Mouse (Mus musculus) cerebral cortex, adult 2 months (tissue): ENCODE results near the gene Stap1.

Experiments used
- WGBS: fragments of 180-500 bp; shearing (Covaris S2); methylation state at CpG from one replicate; pipeline ENCODE4 v1.1.7; 2018; 5-methylcytosine and 5-hydroxymethylcytosine counted together

The Stap1 gene

DNA sequence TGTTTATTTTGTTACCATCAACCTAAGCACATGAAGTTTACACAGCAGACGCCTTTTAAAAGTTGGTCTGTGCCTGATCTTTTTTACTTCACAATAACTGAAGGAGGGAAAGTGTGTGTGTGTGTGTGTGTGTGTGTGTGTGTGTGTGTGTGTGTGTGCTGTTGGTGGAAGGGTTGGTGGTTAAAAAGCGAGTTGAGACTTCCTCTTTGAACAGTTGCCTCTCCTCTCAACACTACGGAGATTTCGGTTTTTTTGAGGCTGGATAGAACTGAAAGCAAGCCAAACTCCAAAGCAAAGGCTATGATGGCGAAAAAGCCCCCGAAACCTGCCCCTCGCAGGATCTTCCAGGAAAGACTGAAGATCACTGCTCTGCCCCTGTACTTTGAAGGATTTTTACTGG is at the start of gene Stap1:
TSS of gene Stap1 (plus strand) at position 209 of the 400 bp plus-strand sequence.
- WGBS: 64% methylated on average over 7 of the region's 7 CpGs

DNA sequence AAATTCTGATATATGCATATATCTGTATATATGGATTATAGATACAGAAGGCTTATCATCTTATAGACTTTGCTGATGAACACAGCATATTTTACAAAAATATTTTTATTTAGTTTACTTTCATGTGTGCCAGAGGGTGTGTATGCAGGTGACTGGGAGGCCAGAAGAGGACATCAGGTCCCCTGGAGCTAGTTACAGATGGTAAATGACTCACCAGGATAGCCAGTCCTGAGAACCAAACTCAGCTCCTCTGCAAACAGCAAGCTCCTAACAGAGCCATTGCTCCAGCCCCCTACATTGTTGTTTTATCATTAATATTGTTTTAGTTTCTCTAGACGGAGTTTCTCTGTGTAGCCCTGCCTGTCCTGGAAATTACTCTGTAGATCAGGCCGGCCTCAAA is 41.7 kb upstream of the Stap1 start:
- 85% methylated on average over 2 of the region's 2 CpGs for WGBS

DNA sequence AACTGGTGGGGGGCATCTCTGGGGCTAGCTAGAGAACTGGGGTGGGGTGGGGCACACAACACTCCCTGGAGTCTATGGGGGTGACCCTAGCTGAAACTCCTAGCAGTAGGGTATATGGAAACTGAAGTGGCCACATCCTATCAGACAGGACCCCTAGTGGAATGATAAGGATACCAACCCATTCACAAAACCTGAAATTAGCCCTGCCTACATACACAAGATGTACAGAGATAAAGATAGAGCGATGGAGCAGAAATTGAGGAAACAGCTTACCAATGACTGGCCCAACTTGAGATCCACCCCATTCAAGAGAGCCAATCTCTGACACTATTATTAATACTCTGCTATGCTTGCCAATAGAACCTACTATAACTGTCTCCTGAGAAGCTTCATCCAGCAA is 8.0 kb upstream of the Stap1 start:
- 82% methylated on average over 1 of the region's 1 CpGs for WGBS

DNA sequence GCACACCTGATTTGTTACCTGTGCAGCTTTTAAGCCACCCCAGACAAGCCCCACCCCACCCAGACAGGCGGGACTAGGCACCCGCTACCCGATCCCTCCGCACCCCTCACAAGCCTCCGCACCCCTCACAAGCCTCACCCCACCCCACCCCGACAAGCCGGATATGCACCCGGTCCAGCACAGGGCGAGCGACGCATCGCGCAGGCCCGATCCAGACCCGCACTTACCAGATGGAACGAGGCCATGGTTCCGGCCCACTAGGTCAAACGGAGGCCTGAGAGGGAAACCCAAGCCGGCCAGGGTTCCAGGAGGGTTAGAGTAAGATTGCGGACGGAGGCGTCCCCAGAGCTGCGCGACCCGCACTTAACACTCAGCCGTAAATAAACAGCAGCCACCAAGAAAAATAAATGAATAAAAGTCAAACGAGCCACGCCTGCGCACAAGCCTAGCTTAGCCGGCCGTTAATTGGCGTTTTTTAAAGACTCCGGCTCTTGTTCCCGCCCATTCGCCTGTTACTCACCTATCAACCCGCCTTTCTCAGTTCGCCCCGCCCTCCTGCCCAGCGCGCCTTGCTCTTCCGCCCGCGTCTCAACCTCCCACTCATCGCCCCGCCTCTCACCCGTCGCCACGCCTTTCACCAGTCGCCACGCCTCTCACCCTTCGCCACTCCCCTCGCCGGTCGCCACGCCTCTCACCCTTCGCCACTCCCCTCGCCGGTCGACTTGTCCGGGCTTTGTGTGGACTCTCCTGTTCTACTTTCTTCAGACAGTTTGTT is 6.3 kb upstream of the Stap1 start, which contains the start of gene Cenpc1:
TSS of gene Cenpc1 (minus strand) at position 483 of the 775 bp plus-strand sequence.
- under 1% methylated on average over 58 of the region's 60 CpGs for WGBS

DNA sequence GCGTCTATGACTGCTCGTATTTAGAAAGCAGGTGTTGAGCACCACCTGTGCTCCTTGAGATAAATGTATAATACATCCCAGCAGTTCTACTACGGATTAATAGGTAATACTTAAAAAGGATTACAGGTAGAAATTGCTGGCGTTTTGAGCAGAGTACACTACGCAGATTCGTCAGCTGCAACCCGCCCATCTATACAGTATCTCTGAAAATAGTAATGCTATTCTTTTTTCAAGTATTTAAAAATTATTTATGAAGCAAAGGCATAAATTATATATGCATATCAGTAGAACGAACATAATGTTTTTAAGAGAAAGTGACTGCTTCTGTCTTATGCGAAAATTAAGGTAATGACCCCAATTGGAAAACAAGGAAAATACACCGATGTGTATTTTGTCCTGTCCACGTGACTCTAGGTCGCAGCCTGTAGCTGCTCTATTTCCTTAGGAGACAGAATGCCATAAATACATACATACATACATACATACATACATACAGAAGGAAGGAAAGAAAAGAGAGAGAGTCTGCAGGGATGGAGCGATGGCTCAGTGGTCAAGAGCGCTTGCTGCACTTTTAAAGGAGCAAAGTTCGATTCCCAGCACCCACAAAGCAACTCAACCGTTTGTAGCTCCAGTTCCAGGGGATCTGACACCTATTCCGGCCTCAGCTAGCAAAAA is 5.5 kb upstream of the Stap1 start:
- WGBS: under 1% methylated on average over 17 of the region's 17 CpGs

DNA sequence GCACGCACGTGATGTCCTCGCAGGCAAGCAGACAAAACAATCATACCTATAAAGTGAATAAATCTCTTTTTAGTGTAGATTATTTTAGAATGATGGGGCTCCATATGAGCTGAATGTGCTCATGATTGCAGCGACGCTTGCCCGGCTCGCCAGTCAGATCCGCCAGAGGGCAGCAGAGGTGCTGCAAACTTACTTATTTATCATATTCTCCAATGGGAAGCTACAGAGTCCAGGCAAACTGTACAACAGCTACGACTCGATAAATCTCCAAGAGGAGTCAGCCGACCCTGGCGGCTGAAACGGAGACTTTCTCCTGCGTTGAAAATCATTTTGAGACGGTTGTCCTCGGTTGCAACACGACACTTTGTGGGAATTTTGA is 5.0 kb upstream of the Stap1 start:
- WGBS: 1% methylated on average over 17 of the region's 17 CpGs

DNA sequence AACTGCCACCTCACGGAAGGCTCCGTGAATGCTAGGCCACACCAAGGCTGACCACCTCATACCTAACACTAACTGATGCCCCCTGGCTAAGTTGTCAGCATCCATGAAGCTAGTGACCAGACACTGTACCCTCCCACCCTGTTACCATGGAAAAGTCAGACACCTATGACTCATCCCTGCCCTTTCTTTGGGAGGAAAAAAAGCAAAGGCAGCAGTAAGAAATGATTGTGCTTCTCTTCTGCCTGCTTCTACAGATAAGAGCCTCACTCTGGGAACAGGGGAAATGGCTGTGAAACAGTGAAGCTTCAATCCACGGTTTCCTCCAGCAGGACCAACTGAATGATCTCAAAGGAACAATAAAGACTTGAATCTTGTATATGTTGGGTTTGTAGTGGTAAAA is 3.1 kb upstream of the Stap1 start:
- WGBS: 74% methylated on average over 3 of the region's 3 CpGs

DNA sequence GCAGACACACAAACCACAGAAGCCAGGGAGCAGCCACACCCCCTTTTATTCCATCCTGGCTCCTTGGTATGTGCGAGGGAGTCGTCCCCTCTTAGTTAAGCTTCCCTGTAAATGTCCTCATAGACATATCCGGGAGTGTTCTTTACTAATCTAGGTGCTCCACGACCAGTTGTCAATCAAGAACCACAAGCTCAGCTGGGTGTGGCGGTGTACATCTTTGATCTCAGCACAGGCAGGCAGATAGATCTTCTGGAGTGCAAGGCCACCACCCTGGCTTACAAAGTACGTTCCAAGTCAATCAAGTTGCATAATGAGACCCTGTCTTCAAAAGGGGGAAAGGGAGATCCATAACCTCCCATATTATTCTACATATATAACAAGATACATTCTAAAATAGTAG is 2.4 kb upstream of the Stap1 start:
- WGBS: 87% methylated on average over 6 of the region's 6 CpGs

DNA sequence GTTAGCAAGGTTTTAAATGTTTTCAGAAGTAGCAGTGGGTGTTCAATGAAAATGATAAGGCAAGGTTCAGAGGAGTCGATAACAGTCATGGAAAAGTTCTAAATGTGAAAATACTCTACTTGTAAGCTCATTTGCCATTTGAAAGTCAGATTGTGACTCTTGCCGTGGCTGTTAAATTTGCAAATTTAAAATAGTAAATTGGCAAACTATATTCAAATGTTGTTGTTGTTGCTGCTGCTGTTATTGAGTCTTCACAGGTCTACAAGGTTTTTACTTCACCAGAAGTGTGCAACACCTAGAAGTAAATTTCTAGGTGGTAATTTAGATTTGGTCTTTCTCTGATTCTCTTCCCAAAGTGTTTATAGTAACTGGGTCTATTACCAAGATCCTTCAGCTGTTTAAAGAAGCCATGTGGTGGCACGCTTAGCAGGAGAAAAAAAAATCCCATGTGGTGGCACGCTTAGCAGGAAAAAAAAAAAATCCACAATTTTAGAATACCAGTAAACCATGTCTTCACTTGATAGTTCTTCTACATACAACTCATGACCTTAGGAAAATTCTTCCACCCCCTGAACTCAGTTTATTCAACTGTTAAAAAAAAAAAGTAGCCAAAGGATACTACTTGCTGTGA is 1.3 kb downstream of the Stap1 start:
- 58% methylated on average over 4 of the region's 4 CpGs for WGBS

DNA sequence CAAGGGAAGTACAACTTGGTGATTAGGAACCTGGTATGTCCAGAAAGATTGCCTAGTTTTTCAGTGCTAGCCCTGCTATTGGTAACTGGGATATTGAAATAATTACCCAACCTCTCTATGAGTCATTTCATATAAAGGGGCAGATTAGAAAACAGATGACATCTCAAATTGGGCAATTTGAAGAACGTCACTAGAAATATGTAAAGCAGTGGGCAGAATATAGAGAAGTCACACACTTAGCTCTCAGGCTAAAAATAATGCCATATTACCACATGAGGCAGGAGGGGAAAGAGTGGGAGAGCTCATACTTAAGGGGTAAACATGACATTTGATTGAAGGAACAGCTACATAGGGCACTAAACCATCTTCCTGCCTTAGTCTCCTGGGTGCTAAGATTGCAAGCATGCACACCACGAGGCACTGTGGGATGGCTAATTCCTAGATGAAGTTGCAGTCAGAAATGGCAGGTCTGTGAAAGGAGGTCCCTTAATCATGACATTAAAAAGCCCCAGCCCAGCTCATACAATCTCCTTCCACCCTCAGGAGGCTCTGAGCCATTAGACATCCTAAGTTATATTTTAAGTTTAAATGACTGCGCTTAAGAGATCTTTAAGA is 7.3 kb downstream of the Stap1 start:
- 69% methylated on average over 3 of the region's 3 CpGs for WGBS

DNA sequence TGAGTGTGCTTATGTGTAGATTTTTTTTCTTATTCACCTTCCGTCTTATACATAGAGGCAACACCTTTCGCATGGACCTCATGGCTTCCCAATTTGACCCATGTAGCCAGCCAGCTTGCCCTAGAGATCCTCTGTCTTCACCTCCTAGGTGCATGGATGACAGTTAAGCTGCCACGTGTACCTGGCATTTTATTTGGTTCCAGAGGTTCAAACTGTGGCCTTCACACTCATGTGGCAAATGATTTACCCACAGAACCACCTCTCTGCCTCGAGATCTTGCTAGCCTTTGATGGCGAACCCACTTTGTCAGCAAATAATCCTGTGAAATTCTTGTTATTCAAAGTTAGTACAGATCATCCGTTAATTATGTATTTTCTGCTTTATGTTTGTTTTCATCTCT is 12.4 kb downstream of the Stap1 start:
- WGBS: 90% methylated on average over 6 of the region's 6 CpGs

DNA sequence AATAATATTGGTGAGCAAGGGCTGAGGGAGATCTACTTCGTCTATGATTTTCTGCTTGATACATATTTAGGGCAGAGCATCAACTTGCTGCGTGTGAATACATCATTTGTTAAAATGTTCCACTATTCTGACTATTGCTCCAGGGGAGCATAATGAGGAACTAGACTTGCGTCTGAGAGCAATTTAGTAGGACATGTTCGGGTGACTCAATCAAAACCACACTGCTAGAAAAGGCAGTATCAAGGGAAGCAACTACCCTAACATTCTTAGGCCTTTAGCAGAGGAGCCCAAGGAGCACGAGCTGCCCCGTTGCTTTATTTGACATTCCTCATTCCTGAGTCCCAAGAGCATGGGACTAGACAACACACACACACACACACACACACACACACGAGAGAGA is 13.4 kb downstream of the Stap1 start:
- 84% methylated on average over 7 of the region's 7 CpGs for WGBS

DNA sequence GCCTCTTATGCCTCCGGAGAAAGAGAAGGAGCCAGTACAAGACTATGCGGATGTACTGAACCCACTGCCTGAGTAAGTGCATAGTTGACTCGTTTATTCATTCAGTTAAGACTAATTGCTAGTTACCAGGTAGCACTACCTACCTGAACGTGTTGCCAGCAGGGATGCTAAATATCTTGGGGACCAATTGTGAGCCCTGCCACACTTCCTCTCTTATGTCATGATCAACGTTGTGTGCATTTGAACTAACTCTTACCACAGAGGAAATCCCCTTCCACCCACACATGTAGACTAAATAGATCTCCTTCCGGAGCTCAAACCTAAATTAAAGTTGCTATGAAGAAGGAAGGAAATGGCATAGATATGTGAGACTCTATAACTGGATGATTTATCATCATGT is 15.2 kb downstream of the Stap1 start:
- 68% methylated on average over 6 of the region's 6 CpGs for WGBS

DNA sequence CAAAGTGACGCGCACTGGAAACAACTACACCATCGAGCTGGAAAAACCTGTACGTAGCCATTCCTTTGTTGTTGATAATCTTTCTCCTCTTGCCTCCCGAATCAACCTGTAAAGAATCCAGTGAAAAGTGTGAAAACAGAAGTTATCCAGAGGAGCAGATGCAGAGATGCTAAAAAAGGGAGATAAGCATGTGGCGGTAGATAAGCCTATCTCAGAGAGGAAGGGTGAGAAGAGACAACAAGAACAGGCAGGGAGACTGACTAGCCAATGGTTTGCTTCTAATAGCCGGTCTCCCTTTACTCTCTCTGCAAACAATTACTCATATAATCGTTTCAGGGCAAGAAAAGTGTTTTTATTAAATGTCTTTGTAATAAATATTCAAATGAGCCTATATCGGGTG is 23.2 kb downstream of the Stap1 start:
- WGBS: 85% methylated on average over 9 of the region's 9 CpGs

DNA sequence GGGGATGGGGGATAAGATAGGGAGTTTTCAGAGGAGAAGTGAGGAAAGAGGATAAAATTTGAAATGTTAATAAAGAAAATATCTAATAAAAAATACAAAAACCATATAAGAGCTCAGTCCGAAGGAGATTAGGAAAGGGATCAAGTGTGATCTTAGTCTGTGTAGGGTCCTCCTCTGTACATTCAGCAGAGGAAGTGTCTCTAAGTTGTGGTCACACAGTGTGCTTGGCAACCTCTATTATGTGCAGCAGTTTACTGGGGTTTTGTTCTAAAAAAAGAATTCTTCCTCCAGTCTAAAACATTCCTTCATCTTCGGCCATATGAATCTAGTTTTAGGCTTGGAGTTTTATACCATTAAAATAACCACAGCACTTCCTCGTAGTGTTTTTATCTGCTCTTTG is 27.4 kb downstream of the Stap1 start:
- WGBS: 58% methylated on average over 3 of the region's 3 CpGs

DNA sequence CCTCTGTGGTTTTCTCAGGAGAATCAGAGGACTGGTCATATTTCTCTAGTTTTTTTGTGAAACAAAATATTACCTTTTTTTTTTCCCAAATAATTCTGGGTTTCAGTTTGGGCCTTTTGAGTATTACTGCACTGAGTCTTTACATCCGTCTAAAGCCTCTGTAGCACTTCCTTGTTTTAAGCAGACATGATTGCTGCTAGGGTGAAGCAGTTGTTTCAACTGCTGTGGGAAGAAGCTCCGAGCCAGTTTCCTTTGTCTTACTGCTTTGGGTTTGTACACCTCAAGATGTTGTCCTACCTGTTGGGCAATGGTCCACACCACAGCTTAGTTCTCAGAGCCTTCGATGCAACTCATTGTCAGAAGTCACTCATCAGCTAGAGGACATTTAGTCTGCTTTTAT is 29.1 kb downstream of the Stap1 start:
- 84% methylated on average over 3 of the region's 3 CpGs for WGBS

DNA sequence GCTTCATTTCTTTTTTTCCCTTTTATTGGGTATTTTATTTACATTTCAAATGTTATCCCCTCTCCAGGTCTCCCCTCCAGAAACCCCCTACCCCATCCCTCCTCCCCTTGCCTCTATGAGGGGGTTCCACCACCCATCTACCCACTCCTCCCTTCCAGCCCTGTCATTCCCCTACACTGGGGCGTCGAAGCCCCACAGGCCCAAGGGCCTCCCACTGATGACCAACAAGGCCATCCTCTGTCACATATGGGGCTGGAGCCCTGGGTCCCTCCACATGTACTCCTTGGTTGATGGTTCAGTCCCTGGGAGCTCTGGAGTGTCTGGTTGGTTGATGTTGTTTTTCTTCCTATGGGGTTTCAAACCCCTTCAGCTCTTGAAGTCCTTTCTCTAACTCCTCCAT is 30.6 kb downstream of the Stap1 start:
- WGBS: 96% methylated on average over 2 of the region's 2 CpGs

DNA sequence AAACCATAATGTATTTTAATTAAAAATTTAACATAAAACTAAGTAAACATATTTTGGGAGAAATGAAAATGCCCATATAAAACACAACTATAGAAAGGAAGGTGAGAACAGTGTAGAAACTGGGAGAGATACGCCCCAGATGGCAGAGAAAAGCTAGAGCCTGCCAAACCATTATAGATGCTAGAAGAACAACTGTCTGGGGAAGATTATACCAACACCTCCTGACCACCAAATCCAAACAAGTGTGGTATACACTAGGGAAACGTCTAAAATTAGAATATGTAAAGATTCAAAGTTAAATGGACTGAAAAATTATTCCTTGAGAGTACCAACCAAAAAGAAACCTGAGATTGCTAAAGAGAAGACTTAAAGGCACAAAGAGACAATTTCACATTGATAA is 35.1 kb downstream of the Stap1 start:
- WGBS: 45% methylated on average over 2 of the region's 2 CpGs

DNA sequence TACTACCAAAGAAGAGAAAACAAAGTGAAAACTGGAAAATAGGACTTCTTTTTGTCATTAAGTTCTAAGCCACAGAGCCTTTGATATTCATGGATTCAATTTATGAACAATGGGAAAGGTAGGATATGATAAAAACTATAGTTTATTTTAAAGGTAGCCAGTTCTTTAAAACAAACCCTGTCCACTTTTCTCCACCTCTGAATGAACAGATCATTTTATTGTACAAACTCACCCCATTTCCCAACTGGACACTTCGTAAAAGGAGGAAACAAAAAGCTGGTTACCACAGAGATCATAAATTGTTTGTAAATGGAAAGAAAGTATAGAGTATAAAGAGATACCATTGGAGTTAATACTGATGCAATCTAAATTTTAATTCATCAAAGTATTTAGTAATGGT is 39.5 kb downstream of the Stap1 start:
- 91% methylated on average over 1 of the region's 1 CpGs for WGBS

DNA sequence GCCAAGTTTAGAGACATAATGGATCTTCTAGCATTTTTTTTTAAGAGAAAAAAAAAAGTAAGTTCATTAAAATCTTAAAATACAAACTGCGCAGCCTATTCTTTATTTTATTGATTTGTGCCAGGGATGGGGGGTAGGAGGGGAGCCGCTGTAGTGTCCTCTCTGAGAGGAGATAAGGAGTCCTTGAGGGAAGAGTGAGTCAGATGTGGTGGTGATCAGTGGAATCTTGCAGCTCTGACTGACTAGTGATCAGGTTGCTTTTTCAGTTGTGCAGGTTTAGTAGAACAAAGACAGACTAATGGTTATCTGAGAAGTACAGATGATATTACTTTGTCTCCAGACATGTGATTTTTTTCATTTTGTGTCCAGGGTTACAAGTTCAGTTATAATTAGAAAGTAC is 41.5 kb downstream of the Stap1 start:
- WGBS: 90% methylated on average over 2 of the region's 2 CpGs

DNA sequence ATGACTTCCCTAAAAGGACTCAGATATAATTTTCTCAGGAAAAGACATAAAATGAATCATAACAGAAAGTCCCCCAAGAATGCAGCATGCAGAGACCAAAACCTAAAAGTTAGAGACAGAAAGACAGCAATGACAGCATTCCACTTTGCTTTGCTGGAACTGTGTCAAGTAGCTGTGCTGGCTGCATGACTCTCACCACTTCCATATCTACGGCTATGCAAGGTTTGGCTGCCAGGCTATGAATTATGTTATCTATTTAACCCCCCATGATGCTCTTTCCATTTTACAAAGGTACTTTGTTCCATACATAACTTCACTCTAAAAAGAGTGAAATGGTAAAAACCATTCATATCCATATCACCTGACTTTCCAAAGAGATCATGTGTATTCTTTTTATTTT is 42.5 kb downstream of the Stap1 start:
- WGBS: 67% methylated on average over 1 of the region's 1 CpGs

DNA sequence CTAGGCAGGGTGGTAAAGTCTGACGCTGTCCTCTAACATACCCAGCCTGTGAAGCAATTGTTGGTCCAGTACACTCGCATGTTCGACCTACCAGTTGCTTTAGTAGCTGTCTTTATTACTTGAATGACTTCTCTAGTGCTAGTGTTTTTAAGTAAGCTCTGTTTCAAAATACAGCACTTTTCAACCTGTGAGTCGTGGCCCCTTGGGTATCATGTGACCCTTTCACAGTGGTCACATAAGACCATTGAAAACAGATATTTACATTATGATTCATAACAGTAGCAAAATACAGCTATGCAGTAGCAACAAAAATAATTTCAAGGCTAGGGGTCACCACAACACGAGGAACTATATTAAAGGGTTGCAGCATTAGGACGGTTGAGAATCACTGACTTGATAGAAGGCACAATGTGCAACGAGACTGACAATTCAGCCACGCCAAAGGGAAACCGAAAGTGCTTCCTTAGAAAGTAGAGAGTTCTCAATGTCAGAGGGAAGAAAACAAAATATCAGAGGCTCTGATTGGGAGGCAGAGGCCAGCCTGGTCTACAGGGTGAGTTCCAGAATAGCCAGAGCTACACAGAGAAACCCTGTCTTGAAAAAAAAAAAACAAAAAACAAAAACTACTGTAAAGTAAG is 47.0 kb downstream of the Stap1 start:
- WGBS: 93% methylated on average over 9 of the region's 9 CpGs
